ENCODE assay signal across 27 mouse cellular contexts in the genomic region with DNA sequence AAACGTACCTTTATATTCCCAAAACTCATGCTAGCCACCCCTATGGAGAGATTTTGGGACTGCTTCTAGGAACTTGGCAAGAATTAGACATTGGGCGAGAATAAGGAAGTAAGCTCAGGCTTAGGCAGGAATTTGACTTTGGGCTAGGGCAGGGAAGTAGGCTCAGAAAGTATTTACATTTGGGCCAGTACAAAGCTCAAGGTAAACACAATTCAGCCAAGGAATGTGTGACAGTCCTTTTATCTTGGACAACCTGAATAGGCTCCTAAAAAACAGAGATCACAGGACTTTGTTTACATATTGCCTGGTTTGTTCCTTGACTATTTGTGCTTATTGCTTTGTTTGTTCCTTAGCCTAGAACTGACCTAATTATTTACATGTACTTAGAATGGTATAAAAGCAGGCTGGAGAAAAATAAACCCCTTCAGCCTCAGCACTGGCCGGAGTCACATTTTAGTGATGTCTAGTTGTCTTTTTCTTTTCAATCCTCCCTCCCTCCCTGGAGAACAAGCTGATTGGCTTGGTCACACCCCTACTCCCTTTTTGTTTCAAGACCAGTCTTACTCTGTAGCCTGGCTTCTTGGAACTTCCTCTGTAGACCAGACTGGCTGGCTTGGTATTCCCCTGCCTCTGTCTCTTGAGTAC. TPM values are rescaled to one million over a fixed set of nuclear protein-coding genes. Genes with fewer than 3 reads are reported as not detected.
DNase-seq lines count a peak whose midpoint lies in the region; TF ChIP-seq lines count a peak whose summit lies in the region.
"Had no signal": no experiment of that assay in that cellular context is flagged by ENCODE, and none has a peak within 500 bp of the region (broad histone marks: within the 10 kb centered on the region; RNA-seq: fewer than 3 reads in every experiment).

No protein-coding gene starts in this region.

- H3K4me1 ChIP-seq in ES-Bruce4 (ENCODE audit: control insufficient read depth, insufficient read depth, low read length): peaks cover 5% of the 10 kb centered on the region
- peaks cover 0 to 3% of the 10 kb centered on the region in 2 experiments; a peak in 1 of 4 replicates for H3K4me1 ChIP-seq in MEL (ENCODE audit: control insufficient read depth in 1 of 2, insufficient read depth in 2 of 2, low read length in 2 of 2)
- H3K4me1 ChIP-seq: forebrain, embryonic 12.5 days had no signal

- TF ChIP-seq POLR2A in ES-Bruce4 (IDR thresholded peaks at IDR 0.05; ENCODE audit: insufficient read depth, low read length): no peak
- no peak for TF ChIP-seq POLR2A in MEL (IDR thresholded peaks at IDR 0.05; ENCODE audit: control insufficient read depth in 1 of 2, insufficient read depth in 1 of 2, low read depth in 1 of 2, low read length in 2 of 2, poor library complexity in 1 of 2)

- H3K27me3 ChIP-seq in ES-Bruce4 (ENCODE audit: control insufficient read depth, insufficient read depth, low read length, poor library complexity, severe bottlenecking) (no peaks in the 10 kb centered on the region), MEL (ENCODE audit: control insufficient read depth in 1 of 2, insufficient read depth in 2 of 2, low read length in 2 of 2) (no peaks in the 10 kb centered on the region)
- H3K27me3 ChIP-seq: embryonic facial prominence, embryonic 13.5 days; forebrain, embryonic 12.5 days; heart, embryonic 12.5 days; heart, embryonic 15.5 days; Patski had no signal

- no peaks in the 10 kb centered on the region for H3K36me3 ChIP-seq in ES-Bruce4 (ENCODE audit: control insufficient read depth, insufficient read depth, low read length, poor library complexity, severe bottlenecking)
- H3K36me3 ChIP-seq in MEL (ENCODE audit: control insufficient read depth in 1 of 2, insufficient read depth in 2 of 2, low read length in 2 of 2): no peaks in the 10 kb centered on the region
- H3K36me3 ChIP-seq: embryonic facial prominence, embryonic 10.5 days; embryonic facial prominence, embryonic 13.5 days; forebrain, embryonic 12.5 days; heart, embryonic 12.5 days; heart, embryonic 15.5 days had no signal

- H3K9ac ChIP-seq in ES-Bruce4 (ENCODE audit: low read depth, poor library complexity, severe bottlenecking): no peak overlapping the region
- no peak overlapping the region for H3K9ac ChIP-seq in MEL (ENCODE audit: control insufficient read depth, low read depth, low read length, poor library complexity, severe bottlenecking)
- H3K9ac ChIP-seq: embryonic facial prominence, embryonic 13.5 days; forebrain, embryonic 12.5 days; heart, embryonic 12.5 days; heart, embryonic 15.5 days; hindbrain, embryonic 14.5 days had no signal

- TF ChIP-seq RAD21 in MEL (IDR thresholded peaks at IDR 0.05; ENCODE audit: low read depth, low read length): no peak

- intact Hi-C loops in heart, postnatal 36 days (cut with DNase I): no loop called here

- TF ChIP-seq CTCF in ES-Bruce4 (IDR thresholded peaks at IDR 0.05; ENCODE audit: low read depth, low read length): no peak
- no peak for TF ChIP-seq CTCF in MEL (IDR thresholded peaks at IDR 0.05 in 2 of 3, conservative IDR thresholded peaks at IDR 0.05 in 1 of 3; ENCODE audit: control insufficient read depth in 1 of 3, insufficient read depth in 1 of 3, low read depth in 2 of 3, low read length in 3 of 3, poor library complexity in 1 of 3, severe bottlenecking in 1 of 3)

- H3K4me3 ChIP-seq in ES-Bruce4 (ENCODE audit: low read depth, low read length) (no peak overlapping the region), MEL (ENCODE audit: control insufficient read depth in 1 of 2, insufficient read depth in 1 of 2, low read depth in 2 of 2, low read length in 2 of 2) (no peak overlapping the region)
- H3K4me3 ChIP-seq: embryonic facial prominence, embryonic 10.5 days; embryonic facial prominence, embryonic 13.5 days; erythroblast, embryonic 14.5 days; forebrain, embryonic 12.5 days; gastrocnemius, adult 2 months; heart, embryonic 12.5 days; heart, embryonic 15.5 days had no signal

- peak overlapping the region; percentile 51; the same call in 1 of the 2 replicates for H3K27ac ChIP-seq in ES-Bruce4 (ENCODE audit: insufficient read depth, low read length)
- H3K27ac ChIP-seq in MEL (ENCODE audit: control insufficient read depth, low read depth, low read length): no peak overlapping the region
- H3K27ac ChIP-seq: embryonic facial prominence, embryonic 10.5 days; embryonic facial prominence, embryonic 13.5 days; forebrain, embryonic 12.5 days; gastrocnemius, adult 2 months; heart, embryonic 15.5 days; hindbrain, embryonic 14.5 days; hindbrain, postnatal 0 days had no signal

- H3K79me2 ChIP-seq in MEL (ENCODE audit: control insufficient read depth, insufficient read depth, low read length, poor library complexity): no peaks in the 10 kb centered on the region

- DNase-seq in heart, adult 11 months: peak; percentile 34
- DNase-seq in heart, postnatal 36 days: no peak
- peak; percentile 19 for DNase-seq in MEL (ENCODE audit: low read depth, low spot score)
- DNase-seq in layer of hippocampus, postnatal 14 days (ENCODE audit: low spot score in 2 of 2): no peak
- DNase-seq in lung, adult 18-20 months: no peak
- DNase-seq: adrenal gland, adult 8-10 months; adrenal gland, postnatal 25 days; cerebellum, adult 11-12 months; cerebellum, adult 8-10 months; cerebellum, postnatal 10 days; cerebellum, postnatal 36 days; embryo, embryonic 11 days; gastrocnemius, adult 2 months; gastrocnemius, postnatal 14 days; heart, adult 18-20 months; heart, postnatal 10 days; heart, postnatal 4 days had no signal

- TF ChIP-seq EP300 in ES-Bruce4 (IDR thresholded peaks at IDR 0.05; ENCODE audit: insufficient read depth, low read depth, low read length) (no peak), MEL (IDR thresholded peaks at IDR 0.05; ENCODE audit: low read depth in 1 of 2, low read length in 2 of 2) (no peak)

- H3K9me3 ChIP-seq in ES-Bruce4 (replicated peaks; ENCODE audit: control insufficient read depth, insufficient read depth, low read length, poor library complexity, severe bottlenecking) (no peaks in the 10 kb centered on the region), MEL (replicated peaks; ENCODE audit: insufficient read depth, low read length) (no peaks in the 10 kb centered on the region)
- H3K9me3 ChIP-seq: embryonic facial prominence, embryonic 10.5 days; embryonic facial prominence, embryonic 13.5 days; forebrain, embryonic 12.5 days; heart, embryonic 12.5 days; heart, embryonic 15.5 days had no signal

TF ChIP-seq in MEL, 35 proteins besides CTCF, POLR2A, EP300 and RAD21:
- no peak for TF ChIP-seq TBP (IDR thresholded peaks at IDR 0.05; ENCODE audit: low read depth, low read length)
- no peak for TF ChIP-seq POLR2AphosphoS2 (IDR thresholded peaks at IDR 0.05; ENCODE audit: low read length)
- TF ChIP-seq E2F4 (IDR thresholded peaks at IDR 0.05; ENCODE audit: borderline replicate concordance, low read depth, low read length): no peak
- TF ChIP-seq KAT2A (conservative IDR thresholded peaks at IDR 0.05; ENCODE audit: low read depth, low read length): no peak
- TF ChIP-seq SIN3A (IDR thresholded peaks at IDR 0.05; ENCODE audit: low read length): no peak
- TF ChIP-seq POLR2AphosphoS5 (IDR thresholded peaks at IDR 0.05; ENCODE audit: borderline replicate concordance, low read depth, low read length): no peak

RNA-seq across cellular contexts. Expression of gene Cep57l1, which starts 45.8 kb away (rescaled TPM):
- 1 to 10 TPM; 2.9 to 3.7 TPM for total RNA-seq in heart, postnatal 36 days (2021)
- polyA plus RNA-seq in ES-Bruce4 (2011; ENCODE audit: insufficient read depth, insufficient read length, low read depth, missing spikeins): 42.6 and 44.9 TPM in 2 replicates
- 14.2 and 16.7 TPM in 2 replicates for total RNA-seq in MEL (2012; rRNA removed)
- polyA plus RNA-seq in MEL (2012; ENCODE audit: insufficient read depth in 1 of 2, insufficient read length in 2 of 2, low read depth in 1 of 2, low replicate concordance in 2 of 2, missing spikeins in 1 of 2): 10 to 100 TPM in 1 of 2 experiments, not detected in 1; 19.2 TPM
- 1 to 10 TPM; 6.1 to 6.6 TPM for total RNA-seq in layer of hippocampus, postnatal 14 days (2021)

RNA-seq across cellular contexts. Expression of gene Sesn1, which starts 45.9 kb away (rescaled TPM):
- 100 to 1,000 TPM; 118 to 224 TPM for total RNA-seq in heart, postnatal 36 days (2021)
- polyA plus RNA-seq in ES-Bruce4 (2011; ENCODE audit: insufficient read depth, insufficient read length, low read depth, missing spikeins) (16.2 and 19.9 TPM in 2 replicates), MEL (2012; ENCODE audit: insufficient read depth in 1 of 2, insufficient read length in 2 of 2, low read depth in 1 of 2, low replicate concordance in 2 of 2, missing spikeins in 1 of 2) (10 to 100 TPM in 1 of 2 experiments, not detected in 1; 11.7 TPM)
- 11.7 and 13.2 TPM in 2 replicates for total RNA-seq in MEL (2012; rRNA removed)
- 10 to 100 TPM; 37.1 to 38.6 TPM for total RNA-seq in layer of hippocampus, postnatal 14 days (2021)

RNA-seq across cellular contexts. Expression of gene Ccdc162, which starts 47.4 kb away (rescaled TPM):
- total RNA-seq in heart, postnatal 36 days (2021): under 1 TPM; 0.36 to 0.38 TPM
- polyA plus RNA-seq in ES-Bruce4 (2011; ENCODE audit: insufficient read depth, insufficient read length, low read depth, missing spikeins) (3.5 and 5.1 TPM in 2 replicates), MEL (2012; ENCODE audit: insufficient read depth in 1 of 2, insufficient read length in 2 of 2, low read depth in 1 of 2, low replicate concordance in 2 of 2, missing spikeins in 1 of 2) (under 1 TPM in 1 of 2 experiments, not detected in 1; 0.06 TPM)
- total RNA-seq in MEL (2012; rRNA removed): not detected in 2 replicates
- total RNA-seq in layer of hippocampus, postnatal 14 days (2021): 1 to 10 TPM; 2.3 to 3.7 TPM
- polyA plus RNA-seq: erythroblast, embryonic 14.5 days had no signal

Comparison
In these comparisons a context has a peak if more than half of its experiments do, and no peak if none do; other contexts are left out.
1. DNase-seq: peak in heart, adult 11 months (single experiment) and MEL (single experiment); none in heart, postnatal 36 days (0 of 2), layer of hippocampus, postnatal 14 days (0 of 2) and lung, adult 18-20 months (0 of 2).